In genomic region chr14:36646649-36647048, GRCm38 (mm10) we compare ENCODE assay signal across 24 mouse cellular contexts.
"Had no signal": no experiment of that assay in that cellular context is flagged by ENCODE, and none has a peak within 500 bp of the region (broad histone marks: within the 10 kb centered on the region; RNA-seq: fewer than 3 reads in every experiment).

No protein-coding gene starts in this region.

- H3K9ac ChIP-seq: heart, embryonic 13.5 days; heart, embryonic 15.5 days; hindbrain, embryonic 13.5 days; hindbrain, embryonic 15.5 days; kidney, embryonic 15.5 days; limb, embryonic 12.5 days had no signal

- DNase-seq: gastrocnemius, adult 2 months; gastrocnemius, postnatal 10 days; gastrocnemius, postnatal 25 days; heart, adult 18-20 months; heart, postnatal 14 days; heart, postnatal 36 days; kidney, adult 11 months; kidney, adult 2 months; kidney, adult 9 months; kidney, postnatal 14 days; kidney, postnatal 36 days had no signal

- H3K9me3 ChIP-seq: heart, embryonic 13.5 days; heart, embryonic 15.5 days; hindbrain, embryonic 13.5 days; hindbrain, embryonic 15.5 days; kidney, embryonic 15.5 days; limb, embryonic 10.5 days; limb, embryonic 12.5 days had no signal

- ATAC-seq: forebrain, embryonic 16.5 days; hindbrain, postnatal 0 days; intestine, embryonic 16.5 days had no signal

- H3K4me2 ChIP-seq: heart, embryonic 11.5 days; heart, embryonic 13.5 days; heart, embryonic 15.5 days; hindbrain, embryonic 13.5 days; hindbrain, embryonic 15.5 days; kidney, embryonic 15.5 days; limb, embryonic 12.5 days had no signal

- H3K4me3 ChIP-seq: gastrocnemius, adult 2 months; heart, embryonic 13.5 days; heart, embryonic 15.5 days; hindbrain, embryonic 13.5 days; hindbrain, embryonic 15.5 days; kidney, embryonic 15.5 days; left cerebral cortex, adult 2 months; limb, embryonic 10.5 days; limb, embryonic 12.5 days had no signal

- H3K36me3 ChIP-seq: heart, embryonic 13.5 days; heart, embryonic 15.5 days; hindbrain, embryonic 13.5 days; hindbrain, embryonic 15.5 days; kidney, embryonic 15.5 days; limb, embryonic 10.5 days; limb, embryonic 12.5 days had no signal

- H3K27me3 ChIP-seq: hindbrain, embryonic 13.5 days; hindbrain, embryonic 15.5 days; kidney, embryonic 15.5 days; limb, embryonic 12.5 days had no signal

- H3K4me1 ChIP-seq: hindbrain, embryonic 13.5 days; hindbrain, embryonic 15.5 days; kidney, embryonic 15.5 days; limb, embryonic 10.5 days; limb, embryonic 12.5 days had no signal

- H3K27ac ChIP-seq: gastrocnemius, adult 2 months; heart, embryonic 13.5 days; heart, embryonic 15.5 days; hindbrain, embryonic 13.5 days; hindbrain, embryonic 15.5 days; hindbrain, postnatal 0 days; kidney, embryonic 15.5 days; kidney, postnatal 0 days; left cerebral cortex, adult 2 months; limb, embryonic 10.5 days; limb, embryonic 12.5 days had no signal
